In the genomic region with DNA sequence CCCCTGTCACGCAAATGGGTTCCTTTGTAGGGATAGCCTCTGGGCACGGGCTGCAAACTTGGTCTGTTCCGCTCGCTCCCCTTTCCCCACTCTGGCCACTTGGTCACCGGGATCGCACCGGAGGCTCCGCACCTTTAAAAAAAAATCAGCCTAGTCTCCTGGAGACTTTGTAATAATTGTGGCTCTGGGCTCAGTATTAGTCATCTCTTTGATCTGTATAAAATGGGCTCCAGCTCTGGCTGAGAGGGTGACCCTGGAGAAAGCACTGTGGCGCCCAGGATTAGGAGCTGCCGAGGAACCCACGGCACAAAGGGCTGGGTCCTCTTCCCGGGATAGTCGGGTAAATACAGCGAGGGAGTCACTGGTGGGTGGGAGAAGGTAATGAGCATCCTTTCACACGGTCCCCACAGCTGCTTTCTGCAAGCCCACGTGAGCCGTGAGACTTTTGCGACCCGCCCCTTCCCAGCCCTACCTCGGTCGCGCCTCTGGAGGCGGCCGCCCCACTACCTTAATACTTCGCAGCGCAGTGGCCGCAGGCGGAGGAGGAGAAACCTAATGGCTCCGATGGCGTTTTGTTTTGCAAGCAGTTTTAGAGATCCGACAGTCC, we compare ENCODE assay signal across 9 mouse cellular contexts. TPM values are rescaled to one million over a fixed set of nuclear protein-coding genes. Genes with fewer than 3 reads are reported as not detected.
A peak's percentile ranks its signal among the peaks of the same experiment; 100 is the strongest.
DNase-seq lines count a peak whose midpoint lies in the region; ATAC-seq lines count a peak whose summit lies in the region.
"Had no signal": no experiment of that assay in that cellular context is flagged by ENCODE, and none has a peak within 500 bp of the region (broad histone marks: within the 10 kb centered on the region; RNA-seq: fewer than 3 reads in every experiment).

No protein-coding gene starts in this region.

- no peak overlapping the region for H3K27ac ChIP-seq in embryonic facial prominence, embryonic 12.5 days
- no peak overlapping the region for H3K27ac ChIP-seq in hindbrain, embryonic 11.5 days (ENCODE audit: low read depth, low read length)
- H3K27ac ChIP-seq in limb, embryonic 15.5 days: peak overlapping the region; percentile 67; the same call in 1 of the 2 replicates
- no peak overlapping the region for H3K27ac ChIP-seq in midbrain, embryonic 13.5 days

- peak overlapping the region; percentile 49 for H3K9ac ChIP-seq in embryonic facial prominence, embryonic 12.5 days
- no peak overlapping the region for H3K9ac ChIP-seq in hindbrain, embryonic 11.5 days (ENCODE audit: low read depth, low read length)
- H3K9ac ChIP-seq in limb, embryonic 15.5 days: peak overlapping the region; percentile 31
- H3K9ac ChIP-seq in midbrain, embryonic 13.5 days (replicated peaks): no peak overlapping the region

- under 1% methylated on average over 31 of the region's 31 CpGs for WGBS in embryonic facial prominence, embryonic 12.5 days
- under 1% methylated on average over 31 of the region's 31 CpGs for WGBS in hindbrain, embryonic 11.5 days
- 1% methylated on average over 31 of the region's 31 CpGs for WGBS in limb, embryonic 15.5 days
- under 1% methylated on average over 31 of the region's 31 CpGs for WGBS in midbrain, embryonic 13.5 days

- H3K4me3 ChIP-seq in embryonic facial prominence, embryonic 12.5 days: peak overlapping the region; percentile 48
- peak overlapping the region; percentile 38 for H3K4me3 ChIP-seq in hindbrain, embryonic 11.5 days (ENCODE audit: low read depth, low read length)
- H3K4me3 ChIP-seq in limb, embryonic 15.5 days: peak overlapping the region; percentile 50
- H3K4me3 ChIP-seq in midbrain, embryonic 13.5 days (replicated peaks): peak overlapping the region; percentile 41

- H3K36me3 ChIP-seq in embryonic facial prominence, embryonic 12.5 days: no peaks in the 10 kb centered on the region
- H3K36me3 ChIP-seq in hindbrain, embryonic 11.5 days (ENCODE audit: control insufficient read depth, insufficient read depth, low read length): no peaks in the 10 kb centered on the region
- no peaks in the 10 kb centered on the region for H3K36me3 ChIP-seq in limb, embryonic 15.5 days
- no peaks in the 10 kb centered on the region for H3K36me3 ChIP-seq in midbrain, embryonic 13.5 days

- peaks cover 13% of the 10 kb centered on the region for H3K4me1 ChIP-seq in embryonic facial prominence, embryonic 12.5 days
- peaks cover 5% of the 10 kb centered on the region; the same call in 1 of the 2 replicates for H3K4me1 ChIP-seq in hindbrain, embryonic 11.5 days (replicated peaks; ENCODE audit: control insufficient read depth, insufficient read depth, low read length)
- H3K4me1 ChIP-seq in limb, embryonic 15.5 days: peaks cover 25% of the 10 kb centered on the region
- H3K4me1 ChIP-seq in midbrain, embryonic 13.5 days (replicated peaks): peaks cover 21% of the 10 kb centered on the region

- peak; percentile 10 for DNase-seq in kidney, adult 11 months
- no peak for DNase-seq in kidney, adult 8-10 months
- DNase-seq in hindbrain, embryonic 11.5 days (ENCODE audit: low spot score): peak; percentile 71
- no peak for DNase-seq in left cerebral cortex, adult 8-10 months (ENCODE audit: low spot score in 2 of 2)
- DNase-seq in right cerebral cortex, postnatal 25 days: no peak

- peaks cover 56% of the 10 kb centered on the region for H3K27me3 ChIP-seq in embryonic facial prominence, embryonic 12.5 days
- peaks cover 57% of the 10 kb centered on the region for H3K27me3 ChIP-seq in hindbrain, embryonic 11.5 days (ENCODE audit: control insufficient read depth, insufficient read depth, low read length)
- H3K27me3 ChIP-seq in limb, embryonic 15.5 days: peaks cover 54% of the 10 kb centered on the region
- H3K27me3 ChIP-seq in midbrain, embryonic 13.5 days: peaks cover 94% of the 10 kb centered on the region

- H3K4me2 ChIP-seq in embryonic facial prominence, embryonic 12.5 days (replicated peaks): peak overlapping the region; percentile 81
- peak overlapping the region; percentile 33 for H3K4me2 ChIP-seq in hindbrain, embryonic 11.5 days (replicated peaks; ENCODE audit: low read depth, low read length)
- H3K4me2 ChIP-seq in limb, embryonic 15.5 days: peak overlapping the region; percentile 93
- H3K4me2 ChIP-seq in midbrain, embryonic 13.5 days (replicated peaks): peak overlapping the region; percentile 69

- ATAC-seq in embryonic facial prominence, embryonic 12.5 days (ENCODE audit: insufficient number of reproducible peaks, insufficient read depth, low FRiP score, low TSS enrichment): no peak
- ATAC-seq in hindbrain, embryonic 11.5 days (ENCODE audit: low FRiP score): 0 out of 2 replicates have a peak, but pooled peaks have one; percentile 41
- 0 out of 2 replicates have a peak, but pooled peaks have one; percentile 35 for ATAC-seq in limb, embryonic 15.5 days (ENCODE audit: insufficient number of reproducible peaks, low FRiP score, low TSS enrichment, low read depth)
- ATAC-seq in midbrain, embryonic 13.5 days: peak; percentile 51; the same call in 1 of the 2 replicates

- H3K9me3 ChIP-seq in embryonic facial prominence, embryonic 12.5 days: no peaks in the 10 kb centered on the region
- H3K9me3 ChIP-seq in hindbrain, embryonic 11.5 days (ENCODE audit: control insufficient read depth, low read length): no peaks in the 10 kb centered on the region
- H3K9me3 ChIP-seq in limb, embryonic 15.5 days: no peaks in the 10 kb centered on the region
- H3K9me3 ChIP-seq in midbrain, embryonic 13.5 days: no peaks in the 10 kb centered on the region

RNA-seq across cellular contexts. Expression of gene Dsp, which starts 1.4 kb away (rescaled TPM):
- polyA plus RNA-seq in embryonic facial prominence, embryonic 12.5 days (2016; fragmentation: Nextera tagmentation; extraction: Ambion mirVana): 7.2 and 7.6 TPM in 2 replicates
- 1.1 and 1.7 TPM in 2 replicates for polyA plus RNA-seq in hindbrain, embryonic 11.5 days (2014; fragmentation: Nextera tagmentation; extraction: Ambion mirVana)
- 59.1 and 65.0 TPM in 2 replicates for polyA plus RNA-seq in limb, embryonic 15.5 days (2015; fragmentation: Nextera tagmentation; extraction: Ambion mirVana)
- 0.09 and 0.15 TPM in 2 replicates for polyA plus RNA-seq in midbrain, embryonic 13.5 days (2015; fragmentation: Nextera tagmentation; extraction: Ambion mirVana)
- under 1 TPM; 0.32 to 0.63 (median 0.34) TPM for total RNA-seq in left cerebral cortex, adult 8-10 months (2022)
- total RNA-seq: MEL had no signal

RNA-seq across cellular contexts. Expression of gene Snrnp48, which starts 52.2 kb away (rescaled TPM):
- polyA plus RNA-seq in embryonic facial prominence, embryonic 12.5 days (2016; fragmentation: Nextera tagmentation; extraction: Ambion mirVana): 40.5 TPM in 2 replicates
- 40.0 and 44.1 TPM in 2 replicates for polyA plus RNA-seq in hindbrain, embryonic 11.5 days (2014; fragmentation: Nextera tagmentation; extraction: Ambion mirVana)
- 29.8 and 34.3 TPM in 2 replicates for polyA plus RNA-seq in limb, embryonic 15.5 days (2015; fragmentation: Nextera tagmentation; extraction: Ambion mirVana)
- polyA plus RNA-seq in midbrain, embryonic 13.5 days (2015; fragmentation: Nextera tagmentation; extraction: Ambion mirVana): 35.5 and 36.0 TPM in 2 replicates
- total RNA-seq in left cerebral cortex, adult 8-10 months (2022): 10 to 100 TPM; 15.4 to 21.9 (median 18.8) TPM

Comparison
In these comparisons a context has a peak if more than half of its experiments do, and no peak if none do; other contexts are left out.
1. DNase-seq: peak in kidney, adult 11 months (single experiment) and hindbrain, embryonic 11.5 days (single experiment); none in kidney, adult 8-10 months (0 of 2), left cerebral cortex, adult 8-10 months (0 of 2) and right cerebral cortex, postnatal 25 days (single experiment).
2. H3K4me2 ChIP-seq: peak in every context shown above with its lines; median percentile 93 in limb, embryonic 15.5 days; 81 in embryonic facial prominence, embryonic 12.5 days; 69 in midbrain, embryonic 13.5 days; 33 in hindbrain, embryonic 11.5 days.
3. H3K9ac ChIP-seq: peak in embryonic facial prominence, embryonic 12.5 days (single experiment) and limb, embryonic 15.5 days (single experiment); none in hindbrain, embryonic 11.5 days (single experiment) and midbrain, embryonic 13.5 days (single experiment).
4. Peak in every context shown above with its lines, with median percentiles within 50 percentile points of each other: H3K4me3 ChIP-seq.